Mouse (Mus musculus) embryonic facial prominence, embryonic 14.5 days (tissue): Measurements from ENCODE around the gene Gmfb. TPM values are rescaled to one million over a fixed set of nuclear protein-coding genes. Genes with fewer than 3 reads are reported as not detected.

Experiments
- ATAC-seq: fragments of 200-750 bp; cut with Nextera tagmentation; 2 replicates; pipeline ENCODE4 v1.8.0; 2017; ENCODE audit warnings: low read depth, moderate number of reproducible peaks, moderate TSS enrichment
- DNase-seq: peaks from one replicate; pipeline ENCODE4 v3.0.0-alpha.2; 2015; ENCODE audit warnings: low spot score
- H3K27ac ChIP-seq: fragments of 300-500 bp; sonication (generic); replicated peaks from 2 replicates; pipeline ENCODE4 v1.5.1; 2014; ENCODE audit warnings: low read depth, mild to moderate bottlenecking, low read length, moderate library complexity
- H3K27me3 ChIP-seq: fragments of 300-500 bp; sonication (generic); replicated peaks from 2 replicates; pipeline ENCODE4 v1.6.1; 2014; ENCODE audit warnings: low read length; ENCODE audit not compliant: control insufficient read depth, insufficient read depth
- H3K36me3 ChIP-seq: fragments of 300-500 bp; sonication (generic); 2 replicates; pipeline ENCODE4 v1.6.1; 2014; ENCODE audit warnings: low read length, mixed read lengths; ENCODE audit not compliant: control insufficient read depth, insufficient read depth
- H3K4me1 ChIP-seq: fragments of 300-500 bp; sonication (generic); 2 replicates; pipeline ENCODE4 v1.6.1; 2014; ENCODE audit warnings: antibody characterized with exemption, low read length; ENCODE audit not compliant: control insufficient read depth, insufficient read depth
- H3K4me2 ChIP-seq: fragments of 300-500 bp; sonication (generic); 2 replicates; pipeline ENCODE4 v1.6.1; 2014; ENCODE audit warnings: low read depth, mild to moderate bottlenecking, low read length, moderate library complexity, mixed read lengths
- H3K4me3 ChIP-seq: fragments of 300-500 bp; sonication (generic); 2 replicates; pipeline ENCODE4 v1.5.1; 2014; ENCODE audit warnings: low read depth, mild to moderate bottlenecking, low read length
- H3K9ac ChIP-seq: fragments of 300-500 bp; sonication (generic); 2 replicates; pipeline ENCODE4 v1.6.1; 2014; ENCODE audit warnings: low read depth, mild to moderate bottlenecking, low read length, moderate library complexity, mixed read lengths
- H3K9me3 ChIP-seq: fragments of 300-500 bp; sonication (generic); 2 replicates; pipeline ENCODE4 v1.6.1; 2016; ENCODE audit warnings: low read length; ENCODE audit not compliant: control insufficient read depth
- WGBS: fragments of 180-500 bp; shearing (Covaris S2); extraction: QIAGEN DNeasy Blood & Tissue Kit; methylation state at CpG from one replicate; pipeline ENCODE4 v1.1.7; 2014; 5-methylcytosine and 5-hydroxymethylcytosine counted together
- polyA plus RNA-seq: library from polyadenylated mRNA; unstranded; fragments of >200 nt; fragmentation: Nextera tagmentation; extraction: Ambion mirVana; gene quantifications from 2 replicates; pipeline ENCODE4 v1.2.1, GENCODE M21; 2014

Gmfb gene
- polyA plus RNA-seq, 1 experiment from 2014 or later: 85.7 TPM

DNA sequence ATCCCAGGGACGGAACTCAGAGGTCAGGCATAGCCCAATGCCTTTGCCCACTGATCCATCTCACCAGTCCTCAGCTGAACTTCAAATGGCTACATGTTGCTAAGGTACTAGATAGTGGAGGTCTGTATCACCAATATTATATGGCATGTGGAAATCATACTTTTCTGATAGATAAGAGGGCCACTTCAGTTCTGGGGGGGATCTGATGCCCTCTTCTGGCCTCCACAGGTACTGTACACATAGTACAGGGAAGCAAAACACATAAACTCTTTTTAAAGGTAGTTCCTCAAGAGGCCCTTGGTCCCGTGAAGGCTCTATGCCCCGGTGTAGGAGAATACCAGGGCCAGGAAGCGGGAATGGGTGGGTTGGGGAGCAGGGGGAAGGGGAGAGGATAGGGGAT is 31.7 kb downstream of the Gmfb start:
- Histone ChIP-seq H3K4me1 (peaks cover 11% of the 10 kb centered on the region), H3K4me3 (no peak overlapping the region), H3K27me3 (no peaks in the 10 kb centered on the region), H3K9ac (no peak overlapping the region), H3K9me3 (no peaks in the 10 kb centered on the region), H3K4me2 (no peak overlapping the region), H3K27ac (no peak overlapping the region), H3K36me3 (no peaks in the 10 kb centered on the region)
- ATAC-seq (no peak), DNase-seq (no peak)
- 70% methylated on average over 4 of the region's 4 CpGs for WGBS

DNA sequence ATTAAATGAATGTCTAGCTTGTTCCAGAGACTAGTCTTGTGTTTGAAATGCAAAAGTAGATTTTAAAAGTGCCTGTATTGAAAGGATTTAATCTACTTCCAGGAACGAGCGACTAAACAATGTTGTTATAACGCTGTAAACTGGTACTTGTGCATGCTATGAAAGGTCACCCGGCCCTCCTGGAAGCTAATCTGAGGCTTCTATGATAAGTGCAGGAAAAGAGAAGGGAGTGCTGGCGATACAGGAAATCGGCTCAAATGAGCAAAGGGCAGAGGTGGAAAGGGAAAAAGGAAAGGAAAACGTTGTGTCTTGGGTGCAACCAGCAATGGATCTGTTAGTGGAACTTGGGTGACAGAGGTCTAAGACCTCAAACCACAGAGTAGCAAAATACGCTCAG is 33.5 kb downstream of the Gmfb start:
- no peaks in the 10 kb centered on the region for H3K27me3 ChIP-seq
- H3K4me3 ChIP-seq: peak overlapping the region; percentile 97
- DNase-seq: no peak
- no peak for ATAC-seq
- peak overlapping the region; percentile 81 for H3K4me2 ChIP-seq
- no peaks in the 10 kb centered on the region for H3K9me3 ChIP-seq
- peak overlapping the region; percentile 98 for H3K9ac ChIP-seq
- peaks cover 16% of the 10 kb centered on the region for H3K4me1 ChIP-seq
- H3K27ac ChIP-seq: peak overlapping the region; percentile 99
- peaks cover 8% of the 10 kb centered on the region for H3K36me3 ChIP-seq
- WGBS: 22% methylated on average over 8 of the region's 8 CpGs

DNA sequence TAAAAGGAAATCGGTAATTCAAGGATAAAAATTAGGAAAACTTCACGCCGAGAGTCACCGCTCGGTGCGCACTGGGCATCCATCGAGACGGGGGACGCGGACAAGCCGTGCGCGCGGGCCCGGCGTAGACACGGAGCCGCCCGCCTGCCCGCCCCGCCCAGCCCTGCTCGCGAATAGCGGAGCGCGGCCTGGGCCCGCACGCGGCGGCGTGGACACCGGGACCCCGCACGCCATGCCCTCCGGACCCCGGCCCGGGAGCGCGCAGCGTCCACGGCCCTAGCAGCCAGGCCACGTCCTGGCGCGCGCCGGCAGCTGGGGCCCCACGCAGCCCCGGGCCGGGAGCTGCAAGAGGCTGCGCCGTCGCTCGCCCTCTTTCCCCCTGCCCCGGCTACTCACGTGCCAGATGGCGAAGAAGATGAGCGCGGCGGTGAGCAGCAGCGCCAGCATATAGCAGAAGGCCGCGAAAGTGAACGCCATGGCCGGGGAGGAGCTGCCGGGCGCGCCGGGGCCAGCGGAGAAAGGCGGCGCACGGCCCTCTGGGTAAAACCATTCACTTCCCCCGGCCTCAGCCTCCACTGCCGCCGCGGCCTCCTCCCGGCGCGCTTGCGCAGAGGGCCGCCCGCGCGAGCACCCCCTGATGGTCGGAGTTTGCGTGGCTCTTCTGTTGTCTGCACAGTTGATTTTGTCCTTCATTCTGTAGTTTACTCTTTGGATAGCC is 34.1 kb downstream of the Gmfb start, which contains the start of gene Cnih1:
Gene Cnih1 (minus strand): TSS at position 625 of the 718 bp plus-strand sequence.
- H3K4me1 ChIP-seq: peaks cover 16% of the 10 kb centered on the region
- ATAC-seq: peak; percentile 97
- H3K9ac ChIP-seq: peak within 1 kb of the TSS; percentile 98
- peaks cover 12% of the 10 kb centered on the region for H3K36me3 ChIP-seq
- H3K27me3 ChIP-seq: no peaks in the 10 kb centered on the region
- under 1% methylated on average over 54 of the region's 86 CpGs for WGBS
- peak within 1 kb of the TSS; percentile 99 for H3K27ac ChIP-seq
- H3K4me3 ChIP-seq: peak within 1 kb of the TSS; percentile 97
- H3K9me3 ChIP-seq: no peaks in the 10 kb centered on the region
- peak within 1 kb of the TSS; percentile 81 for H3K4me2 ChIP-seq
- peak; percentile 96 for DNase-seq

DNA sequence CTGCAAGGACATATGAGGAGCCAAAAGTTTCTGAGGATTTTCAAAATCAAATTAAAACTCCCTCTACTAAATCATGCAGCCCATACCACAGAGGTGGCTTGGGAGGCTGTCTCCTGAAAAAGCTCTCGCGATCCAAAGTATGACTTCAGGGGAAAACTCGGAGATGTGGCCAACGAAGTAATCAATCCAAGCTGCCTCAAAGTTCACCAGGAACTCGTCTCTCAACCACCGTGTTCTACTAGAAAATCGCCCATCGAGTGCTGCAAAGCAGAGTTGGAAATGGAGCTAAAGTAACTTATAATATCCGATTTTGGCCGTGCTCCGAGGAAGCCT is 34.6 kb downstream of the Gmfb start:
- WGBS: 0% methylated on average over 11 of the region's 11 CpGs

DNA sequence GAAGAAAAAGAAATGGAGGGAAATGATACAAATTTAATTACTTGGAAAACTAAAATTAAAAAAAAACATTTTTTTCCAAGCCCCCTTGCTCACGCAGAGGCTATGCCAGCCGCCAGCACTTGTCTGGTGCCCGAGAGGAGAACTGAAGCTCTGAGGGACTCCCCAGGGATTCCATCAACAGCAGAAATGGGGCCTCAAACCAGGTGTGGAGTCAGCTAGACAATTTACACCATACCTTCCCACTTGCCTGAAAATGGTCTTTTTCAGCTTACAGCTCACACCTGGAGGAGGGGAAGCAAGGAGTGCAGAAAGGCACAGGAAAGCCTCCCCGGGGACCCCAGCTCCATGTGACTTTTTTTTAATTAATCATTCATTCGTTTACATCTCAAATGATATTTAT is 36.8 kb downstream of the Gmfb start:
- no peak overlapping the region for H3K27ac ChIP-seq
- no peak overlapping the region for H3K4me2 ChIP-seq
- ATAC-seq (no peak), DNase-seq (no peak)
- no peaks in the 10 kb centered on the region for H3K9me3 ChIP-seq
- WGBS: 80% methylated on average over 5 of the region's 5 CpGs
- no peak overlapping the region for H3K4me3 ChIP-seq
- H3K9ac ChIP-seq: no peak overlapping the region
- H3K27me3 ChIP-seq: no peaks in the 10 kb centered on the region
- H3K36me3 ChIP-seq: peaks cover 29% of the 10 kb centered on the region
- H3K4me1 ChIP-seq: peaks cover 16% of the 10 kb centered on the region

More for the DNA sequence above, 34.6 kb downstream of the Gmfb start:
- Histone ChIP-seq H3K9ac (peak overlapping the region; percentile 98), H3K4me1 (peaks cover 16% of the 10 kb centered on the region), H3K4me2 (peak overlapping the region; percentile 81), H3K27ac (peak overlapping the region; percentile 99), H3K36me3 (peaks cover 17% of the 10 kb centered on the region), H3K4me3 (peak overlapping the region; percentile 97), H3K9me3 (no peaks in the 10 kb centered on the region), H3K27me3 (no peaks in the 10 kb centered on the region)
- DNase-seq (peak; percentile 72), ATAC-seq (0 out of 2 replicates have a peak, but pooled peaks have one; percentile 2)

DNA sequence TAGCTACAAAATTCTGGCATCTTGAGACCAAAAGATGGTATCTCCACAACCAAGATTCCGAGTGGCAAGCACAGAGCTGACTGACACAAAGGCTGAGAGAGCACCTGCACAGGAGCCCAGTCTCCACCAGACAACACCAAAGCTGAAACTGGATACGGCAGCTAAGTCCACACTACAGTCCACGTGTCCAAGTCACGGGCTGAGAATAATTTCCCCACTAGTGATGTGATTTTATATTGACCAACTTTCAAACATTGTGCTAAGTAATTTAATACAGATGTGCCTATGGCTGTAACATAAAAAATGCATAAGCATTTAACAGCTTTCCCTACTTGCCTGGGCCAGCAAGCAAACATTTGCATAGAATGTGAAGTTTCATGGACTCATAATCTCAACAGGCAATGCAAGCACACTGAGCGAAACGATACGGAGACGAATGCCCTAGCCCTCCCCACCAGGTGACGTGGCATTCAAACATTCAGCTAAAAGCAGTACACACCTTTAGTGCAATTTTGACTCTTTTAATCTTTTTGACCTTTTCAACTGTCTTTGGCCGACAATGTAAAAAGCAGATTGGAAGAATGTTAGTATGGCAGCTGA is 38.6 kb downstream of the Gmfb start:
- H3K4me2 ChIP-seq: no peak overlapping the region
- H3K4me1 ChIP-seq: peaks cover 16% of the 10 kb centered on the region
- ATAC-seq: no peak
- no peak overlapping the region for H3K27ac ChIP-seq
- no peaks in the 10 kb centered on the region for H3K27me3 ChIP-seq
- H3K4me3 ChIP-seq: no peak overlapping the region
- H3K9me3 ChIP-seq: peaks cover 11% of the 10 kb centered on the region
- no peak overlapping the region for H3K9ac ChIP-seq
- peaks cover 47% of the 10 kb centered on the region for H3K36me3 ChIP-seq
- WGBS: 64% methylated on average over 10 of the region's 10 CpGs
- DNase-seq: no peak

DNA sequence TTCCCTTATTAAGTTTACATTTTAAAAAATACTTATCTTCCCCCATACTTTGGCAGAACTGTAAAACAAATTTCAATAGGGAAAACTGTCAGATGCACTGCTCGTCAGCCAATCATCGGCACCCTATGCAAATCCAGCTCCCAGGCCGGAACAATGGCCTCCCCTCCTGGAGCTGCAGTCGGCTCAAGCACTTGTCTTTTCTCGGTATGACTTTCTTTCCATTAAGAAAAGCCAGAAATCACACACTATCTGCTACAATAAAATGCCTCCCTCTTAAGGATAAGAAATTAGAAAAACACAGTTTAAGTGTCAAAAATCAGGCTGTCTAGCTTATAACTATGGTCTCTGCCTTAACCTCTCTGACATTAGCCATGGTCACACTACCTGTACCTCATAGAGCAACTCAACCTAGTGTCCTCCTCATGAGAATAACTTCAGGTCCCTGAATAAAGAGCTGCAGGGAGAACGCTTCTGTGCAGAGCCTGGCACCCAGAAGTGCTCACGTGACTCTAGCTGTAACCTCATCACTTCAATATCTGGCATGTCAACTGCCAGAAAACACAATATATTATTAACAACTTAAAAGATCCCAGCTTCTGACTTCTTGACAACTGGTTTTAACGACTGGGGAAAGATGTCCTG is 39.7 kb downstream of the Gmfb start:
- WGBS: 86% methylated on average over 8 of the region's 8 CpGs
- Histone ChIP-seq H3K4me2 (no peak overlapping the region), H3K9ac (no peak overlapping the region), H3K36me3 (peaks cover 58% of the 10 kb centered on the region), H3K27ac (no peak overlapping the region), H3K9me3 (peaks cover 11% of the 10 kb centered on the region), H3K27me3 (no peaks in the 10 kb centered on the region), H3K4me1 (peaks cover 16% of the 10 kb centered on the region), H3K4me3 (no peak overlapping the region)
- DNase-seq (no peak), ATAC-seq (no peak)

DNA sequence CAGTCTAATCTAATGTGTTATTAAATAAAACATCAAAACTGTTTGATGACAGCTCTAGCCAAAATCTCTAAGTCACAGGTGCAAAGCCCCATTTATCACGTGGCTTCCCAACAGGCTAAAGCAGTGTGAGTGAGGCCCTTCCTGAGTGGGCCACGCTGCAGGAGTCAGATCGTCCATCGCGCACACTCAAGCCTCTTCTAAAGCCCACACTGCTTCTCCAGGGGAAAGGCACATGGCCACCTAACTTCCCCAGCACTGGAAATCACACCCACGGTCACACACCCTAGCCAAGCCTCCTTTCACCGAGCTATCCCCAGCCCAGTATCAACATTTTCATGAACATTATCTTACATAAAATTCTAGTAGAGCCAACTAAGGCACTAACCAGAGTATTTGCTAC is 41.0 kb downstream of the Gmfb start:
- Histone ChIP-seq H3K4me3 (no peak overlapping the region), H3K4me1 (peaks cover 7% of the 10 kb centered on the region), H3K4me2 (no peak overlapping the region), H3K27me3 (no peaks in the 10 kb centered on the region), H3K27ac (no peak overlapping the region), H3K36me3 (peaks cover 71% of the 10 kb centered on the region), H3K9me3 (peaks cover 11% of the 10 kb centered on the region), H3K9ac (no peak overlapping the region)
- ATAC-seq (no peak), DNase-seq (no peak)
- WGBS: 93% methylated on average over 7 of the region's 7 CpGs
